Mouse (Mus musculus): ENCODE results near the gene Med25.
"Not testable (repeated sequence)": the region's sequence is repeated elsewhere in the genome, so short reads cannot be mapped to it uniquely, and the experiment has no call there.

The Med25 gene

GRCm38 (mm10) chr7:44891611-44892010, 901 bp downstream of the Med25 start:
- DNase-seq: no peak

GRCm38 (mm10) chr7:44890737-44891136, 1.8 kb downstream of the Med25 start:
- DNase-seq: no peak

GRCm38 (mm10) chr7:44890180-44890579, 2.3 kb downstream of the Med25 start:
- DNase-seq: no peak

- no peak for DNase-seq
Measured at GRCm38 (mm10) chr7:44888256-44889105, 4.0 kb downstream of the Med25 start.

GRCm38 (mm10) chr7:44886964-44887363, 5.5 kb downstream of the Med25 start:
- no peak for DNase-seq

GRCm38 (mm10) chr7:44884637-44885036, 7.9 kb downstream of the Med25 start:
- no peak for DNase-seq

- DNase-seq: no peak
Measured at GRCm38 (mm10) chr7:44883036-44883435, 9.5 kb downstream of the Med25 start.

GRCm38 (mm10) chr7:44877833-44878232, 14.7 kb downstream of the Med25 start:
- DNase-seq: no peak

- DNase-seq: not testable (repeated sequence)
Measured at GRCm38 (mm10) chr7:44871774-44872173, 20.7 kb downstream of the Med25 start.

- no peak for DNase-seq
Measured at GRCm38 (mm10) chr7:44871181-44871580, 21.3 kb downstream of the Med25 start.

GRCm38 (mm10) chr7:44870614-44871013, 21.9 kb downstream of the Med25 start:
- no peak for DNase-seq

GRCm38 (mm10) chr7:44869697-44870528, 22.6 kb downstream of the Med25 start, which contains the start of gene Ptov1:
TSS of gene Ptov1 (minus strand) at chr7:44869788.
- DNase-seq: peak; percentile 90 to 97

GRCm38 (mm10) chr7:44868919-44869696, 23.4 kb downstream of the Med25 start:
- DNase-seq: peak; percentile 63 to 73

GRCm38 (mm10) chr7:44868465-44868864, 24.0 kb downstream of the Med25 start:
- DNase-seq: peak in 1 of 2 experiments; percentile 32

GRCm38 (mm10) chr7:44867802-44868201, 24.7 kb downstream of the Med25 start:
- no peak for DNase-seq

- no peak for DNase-seq
Measured at GRCm38 (mm10) chr7:44867010-44867702, 25.4 kb downstream of the Med25 start.

- peak in 1 of 2 experiments; percentile 53 for DNase-seq
Measured at GRCm38 (mm10) chr7:44866276-44867009, 26.1 kb downstream of the Med25 start.

GRCm38 (mm10) chr7:44864595-44865542, 27.6 kb downstream of the Med25 start:
- peak in 1 of 2 experiments; percentile 32 for DNase-seq

GRCm38 (mm10) chr7:44863982-44864494, 28.5 kb downstream of the Med25 start:
- DNase-seq: no peak

- DNase-seq: no peak
Measured at GRCm38 (mm10) chr7:44863210-44863609, 29.3 kb downstream of the Med25 start.
